Mouse (Mus musculus) urinary bladder, postnatal 0 days (tissue): ENCODE results near the gene Olfr1034. TPM values are rescaled to one million over a fixed set of nuclear protein-coding genes. Genes with fewer than 3 reads are reported as not detected.

Source experiments
- polyA plus RNA-seq: library from polyadenylated mRNA; unstranded; fragments of >200 nt; fragmentation: Nextera tagmentation; extraction: Ambion mirVana; gene quantifications from 2 replicates; pipeline ENCODE4 v1.2.1, GENCODE M21; 2015

Olfr1034 gene
- 0.07 TPM in 2 replicates for polyA plus RNA-seq

DNA sequence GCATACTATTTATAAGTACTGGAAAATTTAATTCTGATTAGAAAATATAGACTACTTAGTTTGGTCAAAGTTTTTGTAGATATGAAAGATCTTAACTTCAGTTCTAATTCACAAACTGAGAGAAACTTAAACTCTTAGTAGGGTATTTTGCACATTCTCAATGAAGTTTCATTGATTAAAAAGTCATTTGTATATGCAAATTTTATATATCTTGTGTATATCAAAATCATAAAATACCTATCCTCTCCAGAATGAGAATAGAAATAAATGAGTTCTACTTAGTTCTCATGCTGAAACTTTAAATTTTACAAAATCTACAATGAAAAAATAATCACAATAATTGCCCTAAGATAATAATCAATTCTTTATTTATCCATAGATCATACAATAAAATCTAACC is at the start of gene Olfr1034:
Gene Olfr1034 (plus strand): TSS at position 301 of the 400 bp plus-strand sequence.

GRCm38 (mm10) chr2:86005240-86005639 is 40.4 kb upstream of the Olfr1034 start, which contains the start of gene Olfr1032:
Gene Olfr1032, plus strand, starts transcription at chr2:86005540.

GRCm38 (mm10) chr2:86020406-86020805 is 25.3 kb upstream of the Olfr1034 start, which contains the start of gene Olfr1033:
Gene Olfr1033, plus strand, starts transcription at chr2:86020633.

DNA sequence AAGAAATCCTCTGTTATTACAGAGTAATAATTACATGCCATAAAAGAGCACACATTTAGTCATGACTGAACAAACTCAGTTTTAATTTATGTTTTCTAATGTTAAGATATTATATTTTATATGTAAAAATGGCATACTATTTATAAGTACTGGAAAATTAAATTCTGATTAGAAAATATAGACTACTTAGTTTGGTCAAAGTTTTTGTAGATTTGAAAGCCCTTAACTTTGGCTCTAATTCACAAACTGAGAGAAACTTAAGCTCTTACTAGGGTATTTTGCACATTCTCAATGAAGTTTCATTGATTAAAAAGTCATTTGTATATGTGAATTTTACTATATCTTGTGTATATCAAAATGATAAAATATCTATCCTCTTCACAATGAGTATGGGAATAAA is 28.0 kb downstream of the Olfr1034 start, which contains the start of gene Olfr1036:
Gene Olfr1036 (plus strand): TSS at position 301 of the 400 bp plus-strand sequence.

DNA sequence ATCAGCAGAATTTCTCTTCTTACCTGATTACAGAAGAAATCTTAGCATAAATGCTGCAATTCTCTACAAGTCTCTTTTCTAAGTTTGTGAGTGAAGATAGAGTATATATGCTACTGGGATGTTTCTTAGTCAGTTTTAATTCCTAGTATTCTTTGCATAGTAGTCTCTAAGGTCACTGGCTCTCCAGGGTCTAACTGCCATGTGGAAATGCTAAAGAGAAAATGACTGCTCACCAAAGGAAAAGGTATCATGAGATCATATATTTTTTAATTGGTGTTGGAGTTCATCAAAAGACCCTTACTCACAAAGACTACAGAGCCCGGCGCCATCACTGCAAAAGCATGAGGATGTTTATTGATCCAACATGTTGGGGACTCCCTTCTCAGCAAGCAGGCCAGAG is 41.6 kb downstream of the Olfr1034 start, which contains the start of gene Olfr1037:
Gene Olfr1037 (minus strand): TSS at position 101 of the 400 bp plus-strand sequence.

Other genes starting within 250 kb of the Olfr1034 start
- gene Olfr1016, start 243.3 kb upstream of the Olfr1034 start, polyA plus RNA-seq = not detected in 2 replicates
- gene Olfr1018, start 227.4 kb upstream of the Olfr1034 start, polyA plus RNA-seq = not detected in 2 replicates
- not detected in 2 replicates for gene Olfr1019, start 200.4 kb upstream of the Olfr1034 start, polyA plus RNA-seq
- gene Olfr1020, start 198.8 kb upstream of the Olfr1034 start, polyA plus RNA-seq = not detected in 2 replicates
- gene Olfr1022, start 177.3 kb upstream of the Olfr1034 start, polyA plus RNA-seq = not detected in 2 replicates
- gene Olfr1023, start 160.2 kb upstream of the Olfr1034 start, polyA plus RNA-seq = not detected in 2 replicates
- gene Olfr1024, start 140.8 kb upstream of the Olfr1034 start, polyA plus RNA-seq = not detected in 2 replicates
- gene Olfr1025-ps1, start 130.7 kb upstream of the Olfr1034 start, polyA plus RNA-seq = not detected in 2 replicates
- gene Olfr1026, start 124.3 kb upstream of the Olfr1034 start, polyA plus RNA-seq = not detected in 2 replicates
- not detected in 2 replicates for gene Olfr1028, start 95.4 kb upstream of the Olfr1034 start, polyA plus RNA-seq
- not detected in 2 replicates for gene Olfr1029, start 72.0 kb upstream of the Olfr1034 start, polyA plus RNA-seq
- gene Olfr1030, start 66.6 kb upstream of the Olfr1034 start, polyA plus RNA-seq = not detected in 2 replicates
- gene Olfr1031, start 55.6 kb upstream of the Olfr1034 start, polyA plus RNA-seq = not detected in 2 replicates
- not detected in 2 replicates for gene Olfr1032, start 40.3 kb upstream of the Olfr1034 start, polyA plus RNA-seq
- gene Olfr1033, start 25.2 kb upstream of the Olfr1034 start, polyA plus RNA-seq = 41.0 TPM in 2 replicates
- not detected in 2 replicates for gene Olfr1036, start 28.1 kb downstream of the Olfr1034 start, polyA plus RNA-seq
- gene Olfr1037, start 41.5 kb downstream of the Olfr1034 start, polyA plus RNA-seq = not detected in 2 replicates
- gene Olfr1039, start 90.1 kb downstream of the Olfr1034 start, polyA plus RNA-seq = not detected in 2 replicates
- not detected in 2 replicates for gene Olfr1040, start 100.9 kb downstream of the Olfr1034 start, polyA plus RNA-seq
- gene Olfr1042, start 116.0 kb downstream of the Olfr1034 start, polyA plus RNA-seq = not detected in 2 replicates
- not detected in 2 replicates for gene Olfr1043, start 121.7 kb downstream of the Olfr1034 start, polyA plus RNA-seq
- gene Olfr1044, start 132.0 kb downstream of the Olfr1034 start, polyA plus RNA-seq = not detected in 2 replicates
- gene Olfr52, start 139.8 kb downstream of the Olfr1034 start, polyA plus RNA-seq = not detected in 2 replicates
- not detected in 2 replicates for gene Olfr1045, start 157.1 kb downstream of the Olfr1034 start, polyA plus RNA-seq
- not detected in 2 replicates for gene Olfr1046, start 173.5 kb downstream of the Olfr1034 start, polyA plus RNA-seq
- not detected in 2 replicates for gene Olfr1047, start 185.5 kb downstream of the Olfr1034 start, polyA plus RNA-seq
- not detected in 2 replicates for gene Olfr1048, start 194.4 kb downstream of the Olfr1034 start, polyA plus RNA-seq
- not detected in 2 replicates for gene Olfr1049, start 212.5 kb downstream of the Olfr1034 start, polyA plus RNA-seq
- gene Olfr1051, start 233.2 kb downstream of the Olfr1034 start, polyA plus RNA-seq = not detected in 2 replicates
- not detected in 2 replicates for gene Olfr1052, start 246.6 kb downstream of the Olfr1034 start, polyA plus RNA-seq